Mouse (Mus musculus) CH12F3 (cell line): Measurements from ENCODE around the gene Adora2a.

Experiments
- in situ Hi-C: fragments of 300-500 bp; cut with MboI; formaldehyde crosslinking; loops from 2 replicates; pipeline ENCODE4 v1.14.3; 2020; ENCODE audit warnings: low sequenced_read_pairs

Adora2a gene

DNA sequence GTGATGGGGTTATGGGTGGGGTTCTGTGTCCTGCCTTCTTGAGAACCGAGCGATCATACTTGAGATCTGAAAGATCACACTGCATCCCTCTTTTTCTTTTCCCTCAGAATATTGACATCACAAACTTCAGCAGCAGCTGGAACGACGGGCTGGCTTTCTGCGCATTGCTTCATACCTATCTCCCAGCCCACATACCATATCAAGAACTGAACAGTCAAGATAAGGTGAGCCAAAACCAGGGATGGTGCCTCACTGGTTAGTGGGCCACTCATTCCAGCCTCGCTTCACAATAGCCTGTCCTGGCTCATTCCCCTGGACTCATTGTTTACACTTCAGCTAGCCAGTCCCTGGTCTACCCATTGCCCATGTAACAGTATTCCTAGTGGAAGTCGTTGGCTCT, 9.5 kb upstream of the Adora2a start:
- in situ Hi-C loops: no loop called here

DNA sequence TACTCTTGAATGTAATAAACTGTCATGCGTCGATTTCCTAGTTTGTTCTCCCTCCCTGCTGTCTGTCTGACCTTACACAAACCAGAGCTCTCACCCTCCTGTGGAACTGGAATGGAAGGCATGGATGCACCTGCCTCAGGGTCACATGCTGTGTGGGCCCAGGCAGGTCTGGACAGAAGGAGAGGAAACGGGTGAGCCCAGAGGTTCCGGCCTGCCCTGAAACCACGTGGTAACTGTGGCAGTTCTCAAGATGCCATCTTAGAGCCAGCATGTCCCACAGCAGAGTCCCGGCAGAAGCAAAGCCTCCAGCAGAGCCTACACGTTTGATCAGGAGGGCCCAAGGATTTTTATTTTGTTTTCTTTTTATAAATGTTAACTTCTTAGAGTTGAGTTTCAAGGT, 4.3 kb upstream of the Adora2a start:
- in situ Hi-C loops: no loop called here

DNA sequence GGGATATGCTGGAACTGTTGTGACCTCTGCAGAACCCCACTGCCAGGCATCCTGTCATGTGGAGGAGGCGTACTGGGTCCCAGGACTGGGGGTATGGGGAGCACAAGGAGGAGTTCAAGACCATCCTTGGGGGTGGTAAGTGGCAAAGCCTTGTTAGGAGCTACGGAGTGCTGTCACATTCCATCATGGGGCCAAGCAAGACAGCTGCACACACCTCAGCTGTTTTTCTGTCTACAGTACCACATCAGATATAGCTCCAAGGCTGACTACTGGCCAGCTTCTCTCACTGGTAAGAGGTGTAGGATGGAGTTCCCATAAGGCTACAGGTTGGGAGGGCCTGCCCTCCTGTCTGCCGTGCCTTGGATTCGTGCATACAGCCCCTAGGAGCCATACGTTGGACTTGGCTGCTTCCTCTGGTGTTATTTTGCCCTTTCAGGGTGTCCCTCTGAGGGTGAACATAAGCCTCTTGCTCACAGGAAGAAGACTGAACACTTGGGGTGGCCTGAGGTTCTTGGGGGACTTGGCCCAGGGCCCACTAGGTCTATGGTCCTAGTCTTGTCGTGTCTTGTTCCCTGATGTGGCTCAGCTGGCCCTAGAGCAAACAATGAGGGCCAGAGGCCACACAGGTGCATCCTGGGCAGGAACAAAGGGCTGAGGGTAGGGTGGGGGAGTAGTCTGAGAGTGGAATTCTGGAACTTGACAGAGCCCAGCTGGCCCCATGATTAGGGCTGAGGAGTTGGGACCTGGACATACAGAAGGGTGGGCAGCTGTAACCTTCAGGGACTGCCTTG, 2.3 kb upstream of the Adora2a start:
- in situ Hi-C loops: no loop called here

DNA sequence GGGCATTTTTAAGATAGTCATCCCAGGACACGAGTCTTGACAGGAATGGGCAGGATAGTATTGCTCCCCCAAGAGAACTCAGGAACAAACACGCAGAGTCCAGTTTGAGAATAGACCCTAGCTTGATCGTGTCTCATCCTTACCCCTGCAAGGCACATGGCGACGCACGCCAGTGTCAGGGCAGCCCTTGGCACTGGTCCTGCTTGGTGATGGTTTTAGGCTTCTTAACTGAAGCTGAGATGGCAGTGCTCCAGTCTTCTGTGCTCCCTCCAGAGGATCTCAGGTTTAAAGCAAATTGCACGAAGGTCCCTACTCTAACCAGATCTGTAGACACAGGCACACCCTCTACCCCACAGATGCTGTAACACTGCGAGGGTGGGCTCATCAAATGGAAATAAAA, 921 bp upstream of the Adora2a start:
- in situ Hi-C loops: no loop called here

DNA sequence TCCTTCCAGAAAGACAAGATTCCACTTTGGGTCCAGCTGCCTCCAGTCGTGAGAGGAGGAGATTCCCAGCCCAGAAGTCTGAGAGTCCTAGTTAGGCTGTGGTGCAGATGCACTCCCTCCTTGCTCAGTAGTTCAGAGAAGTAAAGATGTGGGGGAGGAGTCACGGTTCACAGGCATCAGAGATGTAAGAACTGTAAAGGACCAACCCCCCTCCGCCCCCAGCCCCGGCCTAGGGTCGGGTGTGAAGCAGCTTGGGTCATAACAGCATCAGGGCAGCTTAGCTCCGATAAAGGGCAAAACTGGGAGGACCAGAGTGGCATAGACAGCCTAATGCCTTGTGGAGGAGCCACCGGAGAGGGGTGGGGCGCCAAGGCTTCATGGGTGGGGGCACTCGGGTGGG, 205 bp upstream of the Adora2a start:
- in situ Hi-C loops: no loop called here

DNA sequence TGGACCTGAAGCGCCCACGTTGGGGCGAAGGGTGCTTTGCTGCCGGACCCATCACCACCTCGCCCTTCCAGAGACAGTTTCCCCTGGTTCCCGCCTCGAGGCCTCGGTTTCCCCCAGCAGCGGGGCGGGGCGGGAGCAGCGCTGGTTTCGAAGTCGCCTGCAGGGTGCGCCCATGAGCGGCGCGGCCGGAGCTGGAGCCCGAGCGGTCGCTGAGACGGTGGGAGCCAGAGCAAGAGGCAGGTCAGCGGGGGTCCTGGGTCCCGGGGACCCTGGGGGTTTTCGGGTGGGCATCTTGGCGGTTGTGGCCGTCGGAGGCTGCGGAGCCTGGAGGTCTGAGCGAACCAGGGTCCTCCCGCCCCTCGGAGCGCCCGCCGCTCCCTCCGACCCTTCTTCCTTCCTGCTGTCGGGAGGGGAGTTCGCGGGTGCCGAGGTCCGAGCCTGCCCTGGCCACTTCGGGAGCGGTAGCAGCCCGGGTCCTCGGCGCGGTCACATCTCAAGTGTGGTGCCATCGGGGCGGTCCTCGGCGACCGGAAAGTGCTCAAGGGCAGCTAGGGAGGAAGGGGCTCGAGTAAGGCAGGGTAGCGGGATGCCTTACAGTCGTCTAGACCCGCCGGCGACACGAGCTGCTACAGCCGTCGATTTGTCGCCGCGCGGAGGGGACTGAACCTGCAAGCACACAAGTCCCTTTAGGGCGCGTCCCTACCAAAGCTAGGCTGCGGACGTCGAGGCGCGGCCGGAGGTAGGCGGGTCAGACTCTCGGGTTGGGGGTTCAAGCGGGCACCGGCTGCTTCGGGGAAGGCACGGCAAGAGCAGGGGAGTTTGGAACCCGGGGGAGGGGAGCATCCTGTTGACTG, 458 bp downstream of the Adora2a start:
- in situ Hi-C loops: no loop called here

DNA sequence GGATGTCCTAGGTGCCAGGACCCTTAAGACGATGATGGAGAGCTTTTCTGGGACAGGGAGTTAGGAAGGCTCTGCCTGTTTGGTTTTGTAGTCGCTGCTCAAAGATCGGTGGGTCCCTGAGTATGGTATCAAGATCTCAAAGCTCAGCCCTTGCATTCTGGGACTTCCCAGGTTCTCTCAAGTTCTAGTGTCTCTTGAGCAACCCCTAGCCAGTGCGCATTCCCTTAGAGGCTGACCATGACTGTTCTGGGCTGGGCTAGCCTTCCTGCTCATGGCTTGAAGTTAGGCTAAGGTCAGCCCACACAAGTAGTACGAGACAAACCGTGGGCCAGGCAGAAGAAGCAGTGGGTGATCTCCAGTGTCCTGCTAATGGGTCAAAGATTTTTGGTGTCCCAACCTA, 1.5 kb downstream of the Adora2a start:
- in situ Hi-C loops: no loop called here

DNA sequence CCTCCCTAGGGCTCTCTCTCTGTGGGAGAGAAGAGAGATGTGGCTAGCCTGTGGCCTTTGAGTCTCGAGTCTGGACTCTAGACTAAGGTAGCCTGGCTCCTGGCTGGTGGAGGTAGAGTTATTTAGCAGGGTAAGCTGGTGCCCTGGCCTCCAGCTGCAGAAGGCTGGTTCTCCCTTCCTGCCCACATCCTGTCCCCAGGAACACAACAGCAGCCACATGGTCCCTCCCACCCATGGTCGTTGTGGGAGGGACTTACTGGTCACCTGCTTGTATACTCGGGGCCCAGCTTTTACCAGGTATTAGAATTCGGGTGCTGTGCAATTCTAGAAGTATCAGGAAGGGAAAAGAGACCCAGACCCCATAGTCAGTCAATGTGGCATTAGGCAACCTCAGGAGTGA, 3.6 kb downstream of the Adora2a start:
- in situ Hi-C loops: no loop called here

DNA sequence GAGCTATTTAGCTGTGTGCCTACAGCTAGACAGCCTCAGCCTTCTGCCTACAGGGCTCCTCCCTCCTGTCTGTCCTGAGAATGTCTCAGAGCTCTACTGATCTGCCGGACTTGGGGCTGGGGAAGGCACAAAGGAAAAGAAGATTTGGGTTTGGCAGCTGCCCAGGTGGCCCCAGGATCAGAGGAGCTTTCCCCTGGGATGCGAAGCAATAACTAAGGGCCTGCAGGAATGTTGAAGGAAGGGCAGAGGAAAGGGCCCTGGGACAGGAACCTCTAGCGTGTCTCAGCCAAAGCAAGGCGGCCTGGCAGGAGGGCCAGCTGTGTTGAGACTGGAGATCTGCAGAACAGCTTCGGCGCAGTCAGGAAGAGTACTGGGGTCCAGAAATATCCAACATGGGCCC, 6.3 kb downstream of the Adora2a start:
- in situ Hi-C loops: no loop called here

DNA sequence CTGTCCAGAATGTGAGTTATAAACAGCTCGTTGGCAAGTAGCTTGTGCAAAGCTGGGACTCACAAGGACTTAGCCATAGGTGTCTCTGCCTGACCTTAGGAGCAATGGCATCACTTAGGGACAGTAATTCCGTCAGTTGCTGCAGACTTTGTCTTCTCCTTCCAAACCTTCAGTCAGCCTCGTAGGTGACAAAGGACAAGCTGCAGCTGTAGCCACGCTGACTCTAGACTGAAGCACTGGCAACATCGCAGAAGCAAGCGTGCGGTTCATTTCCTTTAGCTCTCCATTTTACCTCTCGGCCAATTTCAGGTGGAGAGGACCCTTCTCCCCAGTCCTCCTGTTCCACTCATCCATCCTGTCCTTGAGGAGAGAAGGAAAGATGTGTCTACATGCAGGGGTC, 7.3 kb downstream of the Adora2a start:
- in situ Hi-C loops: no loop called here

DNA sequence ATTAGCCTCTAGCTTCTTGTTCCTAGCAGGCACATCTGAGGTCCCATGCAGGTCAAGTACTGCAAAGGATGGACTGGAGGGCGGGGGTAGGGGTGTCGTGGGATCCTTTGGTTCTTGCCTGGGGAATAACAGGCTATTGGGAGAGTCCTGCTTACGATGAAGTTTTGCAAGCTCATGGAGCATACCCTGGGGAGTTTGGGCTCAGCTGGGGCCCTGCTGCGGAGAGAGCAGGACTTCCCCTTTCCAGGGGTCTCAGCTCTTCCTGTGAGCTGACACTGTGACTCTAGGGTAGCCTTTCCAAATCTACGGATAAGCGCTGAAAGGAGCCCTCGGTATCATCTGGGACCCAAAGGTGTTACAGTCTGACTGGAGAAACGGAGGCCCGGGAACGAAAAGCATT, 7.7 kb downstream of the Adora2a start:
- in situ Hi-C loops: no loop called here

DNA sequence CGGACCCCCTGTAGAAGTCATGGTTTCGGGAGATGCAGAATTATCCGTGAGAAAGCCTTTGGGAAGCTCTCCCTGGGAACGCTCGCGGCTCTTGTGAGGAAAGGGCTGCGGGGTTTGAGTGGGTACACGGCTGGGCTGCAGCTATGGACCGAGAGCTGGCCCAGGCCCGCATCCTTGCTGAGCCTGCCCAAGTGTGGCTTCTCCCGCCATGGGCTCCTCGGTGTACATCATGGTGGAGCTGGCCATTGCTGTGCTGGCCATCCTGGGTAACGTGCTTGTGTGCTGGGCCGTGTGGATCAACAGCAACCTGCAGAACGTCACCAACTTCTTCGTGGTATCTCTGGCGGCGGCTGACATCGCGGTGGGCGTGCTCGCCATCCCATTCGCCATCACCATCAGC, 9.1 kb downstream of the Adora2a start:
- in situ Hi-C loops: no loop called here

DNA sequence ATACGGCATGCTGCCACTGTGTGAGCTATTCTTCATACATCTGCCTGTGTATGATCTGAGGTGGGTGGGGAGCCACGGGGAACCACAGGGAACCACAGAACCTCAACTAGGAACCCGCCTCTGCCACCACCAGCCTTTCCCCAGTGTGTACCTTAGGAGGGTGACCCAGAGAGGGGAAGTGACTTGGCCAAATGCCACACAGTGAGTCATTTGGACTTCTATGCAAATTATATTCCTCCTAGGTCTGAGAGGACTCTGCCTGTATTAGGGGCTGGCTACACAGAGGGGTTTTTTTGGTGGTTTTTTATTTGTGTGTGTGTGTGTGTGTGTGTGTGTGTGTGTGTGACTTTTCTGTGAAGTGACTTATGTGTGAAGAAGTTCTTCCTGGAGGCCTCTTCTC, 9.9 kb downstream of the Adora2a start:
- in situ Hi-C loops: no loop called here

DNA sequence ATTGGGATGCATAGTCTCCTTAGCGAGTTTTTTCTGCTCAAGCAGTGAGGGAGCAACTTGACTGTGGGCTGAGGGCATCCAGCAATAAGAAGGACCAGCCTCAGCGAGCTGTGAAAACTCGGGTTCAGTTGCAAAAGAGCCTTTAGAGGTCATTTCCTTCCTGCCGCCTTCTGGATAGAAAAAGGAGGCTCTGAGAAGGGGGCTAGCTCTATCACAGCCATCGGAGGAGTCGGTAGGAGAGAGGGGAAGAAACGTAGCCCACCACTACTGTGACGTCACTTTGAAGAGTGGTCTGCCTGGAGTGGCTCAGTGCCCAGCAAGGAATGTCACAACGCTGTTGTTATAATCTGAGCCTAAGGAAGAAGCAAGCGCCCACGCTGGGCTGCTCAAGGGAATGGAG, 10.4 kb downstream of the Adora2a start:
- in situ Hi-C loops: no loop called here

DNA sequence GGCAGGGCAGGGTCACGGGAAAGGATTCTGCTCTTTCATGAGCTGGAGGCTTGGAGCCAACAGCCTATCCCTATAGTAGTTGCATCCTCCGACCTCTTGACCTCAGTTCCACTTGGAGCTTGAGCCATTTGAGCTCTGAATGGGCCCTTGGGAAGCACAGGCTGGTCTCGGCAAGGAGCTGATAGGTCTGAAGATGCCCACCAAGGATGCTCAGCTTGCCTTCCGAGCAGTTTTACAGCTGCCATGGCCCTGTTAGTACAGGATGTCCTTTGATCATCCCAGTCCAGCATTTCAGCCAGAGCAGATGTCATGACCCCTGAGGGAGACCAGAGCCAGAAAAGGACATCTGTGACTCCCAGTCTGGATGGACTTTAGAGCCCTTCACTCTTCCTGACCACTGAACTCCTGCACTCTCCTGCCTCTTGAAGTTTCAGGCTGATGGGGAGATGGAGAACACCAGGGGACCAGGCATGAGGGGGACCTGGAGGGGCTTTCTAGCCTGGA, 11.6 kb downstream of the Adora2a start:
- in situ Hi-C loops: no loop called here

DNA sequence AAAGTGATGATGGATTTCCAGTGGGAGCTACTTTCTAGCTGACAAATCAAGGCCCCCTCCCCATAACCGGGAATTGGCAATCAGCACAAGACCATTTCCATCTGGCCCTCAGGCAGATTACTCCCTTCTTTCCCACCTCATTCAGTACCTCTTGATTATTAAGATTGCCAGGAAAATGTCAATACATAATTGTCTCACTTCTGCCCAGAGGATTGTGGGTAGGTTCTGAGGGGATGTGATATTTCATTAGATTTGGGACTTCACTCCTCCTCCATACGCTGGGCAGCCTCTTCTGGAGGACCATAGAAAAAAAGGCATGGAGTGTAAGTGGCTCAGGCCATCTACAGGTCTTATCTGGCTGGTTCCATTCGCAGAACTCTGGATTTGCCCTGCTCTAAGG, 15.6 kb downstream of the Adora2a start:
- in situ Hi-C loops: no loop called here

DNA sequence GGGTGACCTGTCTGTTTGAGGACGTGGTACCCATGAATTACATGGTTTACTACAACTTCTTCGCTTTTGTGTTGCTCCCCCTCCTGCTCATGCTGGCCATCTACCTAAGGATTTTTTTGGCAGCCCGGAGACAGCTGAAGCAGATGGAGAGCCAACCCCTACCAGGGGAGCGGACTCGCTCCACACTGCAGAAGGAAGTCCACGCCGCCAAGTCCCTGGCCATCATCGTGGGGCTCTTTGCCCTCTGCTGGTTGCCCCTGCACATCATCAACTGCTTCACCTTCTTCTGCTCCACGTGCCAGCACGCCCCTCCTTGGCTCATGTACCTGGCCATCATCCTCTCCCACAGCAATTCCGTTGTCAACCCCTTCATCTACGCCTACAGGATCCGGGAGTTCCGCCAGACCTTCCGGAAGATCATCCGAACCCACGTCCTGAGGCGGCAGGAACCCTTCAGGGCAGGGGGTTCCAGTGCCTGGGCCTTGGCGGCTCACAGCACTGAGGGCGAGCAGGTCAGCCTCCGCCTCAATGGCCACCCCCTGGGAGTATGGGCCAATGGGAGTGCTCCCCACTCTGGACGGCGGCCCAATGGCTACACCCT, 16.6 kb downstream of the Adora2a start:
- in situ Hi-C loops: no loop called here

DNA sequence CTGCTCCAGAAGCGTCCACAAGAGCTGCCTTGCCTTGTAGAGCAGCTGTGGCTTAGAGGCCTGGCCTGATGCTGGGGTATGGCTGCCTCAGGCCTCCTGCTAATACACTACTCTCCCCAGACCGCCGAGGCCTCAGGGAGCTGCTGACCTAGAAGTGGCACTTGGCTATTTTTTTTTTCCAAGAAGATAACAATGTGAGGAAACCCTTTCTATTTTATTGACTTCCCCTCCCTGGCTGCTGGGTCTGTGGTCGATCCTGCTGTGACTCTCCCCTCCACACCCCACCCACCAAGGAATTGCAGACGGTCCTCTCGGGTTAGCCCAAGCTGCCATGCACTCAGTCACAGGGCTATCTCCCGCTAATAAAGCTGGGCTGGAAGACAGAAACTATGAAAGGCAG, 17.5 kb downstream of the Adora2a start:
- in situ Hi-C loops: no loop called here

DNA sequence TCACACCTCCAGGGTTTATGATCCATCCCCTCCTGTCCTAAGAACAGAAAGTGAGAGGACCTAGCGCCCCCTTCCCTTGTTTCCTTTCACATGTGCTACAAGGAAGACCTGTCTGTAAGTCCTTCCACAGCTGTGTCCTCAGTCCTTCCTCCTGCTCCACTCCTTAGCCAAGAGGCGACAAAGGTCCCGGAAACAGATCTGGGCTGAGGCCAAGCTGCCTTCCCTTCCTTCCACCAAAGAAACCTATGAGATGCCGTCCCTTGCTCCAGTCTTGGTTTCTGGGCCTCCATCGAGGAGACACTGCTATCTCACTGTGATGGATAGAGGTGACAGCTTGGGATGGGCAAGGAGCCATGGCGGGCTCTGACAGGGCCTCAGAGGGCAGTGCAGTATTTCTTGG, 18.4 kb downstream of the Adora2a start:
- in situ Hi-C loops: no loop called here

DNA sequence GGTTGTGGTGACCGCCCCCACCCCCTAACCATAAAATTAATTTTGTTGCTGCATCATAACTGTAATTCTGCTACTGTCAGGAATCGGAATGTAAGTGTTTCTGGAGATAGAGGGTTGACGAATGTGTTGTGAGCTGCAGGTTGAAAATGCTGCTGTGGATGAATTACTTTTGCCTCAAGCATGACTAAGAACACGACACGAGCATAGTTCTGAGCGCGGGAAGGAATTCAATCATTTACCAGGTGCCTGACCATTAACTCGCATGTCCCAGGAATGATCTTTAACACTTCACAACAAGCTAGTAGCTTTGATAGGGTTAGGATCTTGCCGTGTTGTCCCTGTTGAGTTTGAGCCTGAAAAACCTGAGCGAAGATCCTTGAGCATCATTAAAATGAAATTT, 20.6 kb downstream of the Adora2a start:
- in situ Hi-C loops: no loop called here

DNA sequence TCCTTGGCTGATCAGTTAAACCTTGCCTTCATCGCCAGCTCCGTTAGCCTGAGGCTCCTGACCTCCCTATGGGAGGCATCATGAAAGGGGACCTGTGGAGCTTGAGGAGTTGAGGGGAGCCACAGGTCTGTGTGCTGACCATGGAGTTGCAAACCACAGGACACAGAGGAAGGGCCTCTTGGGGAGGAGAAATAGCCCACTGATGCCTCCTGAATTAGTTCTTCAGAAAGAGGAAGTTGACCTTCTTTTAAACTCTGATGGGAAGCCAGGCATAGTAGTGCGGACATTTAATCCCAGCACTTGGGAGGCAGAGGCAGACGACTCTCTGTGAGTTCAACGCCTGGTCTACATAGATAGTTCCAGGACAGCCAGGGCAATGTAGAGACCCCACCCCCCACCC, 22.2 kb downstream of the Adora2a start:
- in situ Hi-C loops: no loop called here

DNA sequence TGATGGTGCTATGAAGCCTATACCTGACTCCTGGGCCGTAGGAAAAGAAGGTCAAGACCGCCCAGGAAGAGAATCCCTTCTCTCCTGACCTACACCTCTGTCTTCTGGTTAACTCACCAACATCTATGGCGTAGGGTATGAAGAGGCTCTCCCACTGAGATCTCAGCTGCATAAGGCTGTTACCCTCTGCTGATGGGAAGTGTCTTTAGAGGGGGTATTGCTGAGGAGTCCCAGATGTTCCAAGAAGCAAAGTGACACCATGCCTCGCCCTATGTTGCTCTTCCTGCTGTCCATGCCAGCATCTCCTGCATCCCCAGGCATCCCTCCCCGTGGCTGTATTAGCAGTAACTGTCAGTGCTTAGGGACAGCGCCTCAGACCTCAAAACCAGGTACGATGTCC, 22.7 kb downstream of the Adora2a start:
- in situ Hi-C loops: no loop called here
